Mouse (Mus musculus) spleen, adult 2 months (tissue): ENCODE measurements around the gene Trim80. TPM values are rescaled to one million over a fixed set of nuclear protein-coding genes. Genes with fewer than 3 reads are reported as not detected.

ENCODE experiments used
- DNase-seq, 2 experiments: peaks; one replicate each; pipeline versions ENCODE4 v3.0.0 to v3.0.0-alpha.2; 2012 to 2021; ENCODE audit warnings: low spot score in 2 of 2, low read depth in 1 of 2
- H3K27ac ChIP-seq: fragments of 200-500 bp; 2 replicates; pipeline ENCODE4 v1.5.1; 2012; ENCODE audit warnings: low read length, inconsistent platforms; ENCODE audit not compliant: insufficient read depth
- H3K27me3 ChIP-seq: fragments of 200-500 bp; 2 replicates; pipeline ENCODE4 v1.6.1; 2012; ENCODE audit warnings: mild to moderate bottlenecking, moderate library complexity, low read length, inconsistent platforms; ENCODE audit not compliant: control insufficient read depth, insufficient read depth
- H3K36me3 ChIP-seq: fragments of 200-500 bp; 2 replicates; pipeline ENCODE4 v1.6.1; 2012; ENCODE audit warnings: mild to moderate bottlenecking, low read length, inconsistent platforms; ENCODE audit not compliant: control insufficient read depth, insufficient read depth
- H3K4me1 ChIP-seq: fragments of 200-500 bp; 2 replicates; pipeline ENCODE4 v1.6.1; 2011; ENCODE audit warnings: inconsistent platforms; ENCODE audit not compliant: control insufficient read depth, insufficient read depth, insufficient read length
- H3K4me3 ChIP-seq: fragments of 200-500 bp; 2 replicates; pipeline ENCODE4 v1.5.1; 2011; ENCODE audit warnings: mild to moderate bottlenecking, inconsistent platforms; ENCODE audit not compliant: insufficient read depth, insufficient read length; ENCODE audit errors: extremely low read depth
- CTCF ChIP-seq: fragments of 200-500 bp; IDR thresholded peaks from 2 replicates; pipeline ENCODE4 v1.5.1; 2011; ENCODE audit warnings: mild to moderate bottlenecking, inconsistent platforms; ENCODE audit not compliant: insufficient read depth, insufficient read length, insufficient replicate concordance; ENCODE audit errors: extremely low read depth
- POLR2A ChIP-seq: fragments of 200-500 bp; IDR thresholded peaks from 2 replicates; pipeline ENCODE4 v1.6.1; 2011; ENCODE audit warnings: low read depth, low read length, inconsistent platforms
- WGBS: fragments of 180-500 bp; shearing (Covaris S2); methylation state at CpG from one replicate; pipeline ENCODE4 v1.1.7; 2018; 5-methylcytosine and 5-hydroxymethylcytosine counted together
- polyA plus RNA-seq: library from polyadenylated mRNA; depleted of rRNA; stranded (reverse); fragments of >200 nt; gene quantifications from 2 replicates; pipeline ENCODE4 v1.2.3, GENCODE M21; 2012

Trim80 gene
- polyA plus RNA-seq, 1 experiment, result not detected

DNA sequence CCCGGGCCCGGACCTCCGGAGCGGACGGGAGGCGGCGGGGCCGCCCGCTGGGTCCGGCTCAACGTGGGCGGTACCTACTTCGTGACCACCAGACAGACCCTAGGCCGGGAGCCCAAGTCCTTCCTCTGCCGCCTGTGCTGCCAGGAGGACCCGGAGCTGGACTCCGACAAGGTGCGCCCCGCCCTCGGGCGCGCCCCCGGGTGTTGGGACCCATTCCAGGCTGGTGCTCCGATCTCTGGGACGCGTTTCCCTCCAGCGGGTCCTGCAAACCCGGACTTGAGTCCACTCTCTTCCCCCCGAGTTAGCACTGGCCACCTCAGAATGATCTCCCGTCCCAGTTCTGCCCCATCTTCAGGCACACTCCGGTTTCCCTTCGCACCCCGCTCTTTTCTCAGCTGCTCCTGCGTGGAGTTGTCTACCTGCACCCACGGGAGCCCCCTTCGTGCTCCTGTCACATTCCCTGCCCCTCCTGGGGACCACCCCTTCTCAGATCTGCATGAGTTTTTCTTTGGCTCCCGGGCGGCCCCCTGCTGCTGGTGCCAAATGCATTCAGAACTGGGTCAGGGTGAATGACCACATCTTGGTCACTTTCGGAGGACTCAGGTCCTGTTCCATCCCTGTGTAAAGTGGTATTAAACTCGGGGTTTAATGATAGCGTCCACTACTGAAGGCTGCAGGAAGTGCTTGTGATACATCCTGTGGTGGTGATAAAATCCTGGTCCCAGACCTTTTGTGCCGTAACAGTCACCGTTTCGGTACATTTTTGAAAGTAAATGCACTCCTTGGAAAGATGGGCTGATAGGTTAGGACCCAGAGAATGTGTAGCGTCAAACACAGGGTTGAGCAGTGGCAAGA is 19.8 kb upstream of the Trim80 start:
- no peak for TF ChIP-seq POLR2A
- Histone ChIP-seq H3K27ac (peak overlapping the region; percentile 60), H3K4me3 (peak overlapping the region; percentile 93), H3K4me1 (peaks cover 6% of the 10 kb centered on the region), H3K27me3 (no peaks in the 10 kb centered on the region), H3K36me3 (peaks cover 8% of the 10 kb centered on the region)
- DNase-seq, result peak in 1 of 2 experiments; percentile 36
- WGBS, result 3% methylated on average over 45 of the region's 45 CpGs

DNA sequence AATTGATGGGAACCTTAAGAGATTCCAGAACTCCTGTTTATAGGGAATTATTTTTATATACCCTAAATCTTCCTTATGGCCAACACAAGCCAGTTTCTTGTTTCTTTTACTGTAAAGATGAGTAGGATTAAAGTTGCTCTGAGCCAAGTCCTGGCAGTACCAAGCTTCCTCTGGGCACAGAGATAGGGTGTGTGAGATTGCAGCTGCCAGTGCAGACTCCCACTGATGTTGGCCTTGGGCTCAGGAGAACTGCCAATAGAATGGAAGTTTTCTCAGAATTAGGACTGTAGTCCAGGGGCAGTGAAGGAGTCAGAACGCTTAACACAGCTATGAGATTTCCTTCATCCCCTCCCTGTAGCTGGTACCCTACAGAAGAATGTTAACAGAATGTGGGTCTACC is 19.0 kb upstream of the Trim80 start:
- 88% methylated on average over 1 of the region's 1 CpGs for WGBS
- Histone ChIP-seq H3K27me3 (no peaks in the 10 kb centered on the region), H3K4me3 (no peak overlapping the region), H3K4me1 (peaks cover 6% of the 10 kb centered on the region), H3K36me3 (peaks cover 5% of the 10 kb centered on the region), H3K27ac (no peak overlapping the region)
- TF ChIP-seq POLR2A, result no peak
- TF ChIP-seq CTCF, result no peak
- no peak for DNase-seq

DNA sequence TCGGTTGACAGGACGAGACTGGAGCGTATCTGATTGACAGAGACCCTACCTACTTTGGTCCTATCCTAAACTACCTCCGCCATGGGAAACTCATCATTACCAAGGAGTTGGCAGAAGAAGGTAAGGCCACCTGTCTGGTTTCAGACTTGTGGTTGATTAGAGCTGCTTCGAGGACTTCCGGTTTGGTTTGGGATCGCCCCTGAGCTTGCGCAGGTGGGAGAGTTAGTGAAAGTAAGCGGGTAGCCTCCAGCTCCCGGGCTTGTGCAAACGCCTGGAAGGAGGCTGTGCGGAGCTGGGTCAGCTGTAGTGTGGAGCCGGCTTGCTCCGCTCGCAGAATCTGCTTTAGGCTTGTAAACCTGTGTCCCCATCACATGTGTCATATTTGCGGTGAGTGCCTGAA is 18.4 kb upstream of the Trim80 start:
- Histone ChIP-seq H3K27ac (no peak overlapping the region), H3K36me3 (peaks cover 5% of the 10 kb centered on the region), H3K4me1 (peaks cover 6% of the 10 kb centered on the region), H3K27me3 (no peaks in the 10 kb centered on the region), H3K4me3 (no peak overlapping the region)
- DNase-seq, result no peak
- WGBS, result 86% methylated on average over 16 of the region's 16 CpGs
- TF ChIP-seq POLR2A, result no peak
- no peak for TF ChIP-seq CTCF

DNA sequence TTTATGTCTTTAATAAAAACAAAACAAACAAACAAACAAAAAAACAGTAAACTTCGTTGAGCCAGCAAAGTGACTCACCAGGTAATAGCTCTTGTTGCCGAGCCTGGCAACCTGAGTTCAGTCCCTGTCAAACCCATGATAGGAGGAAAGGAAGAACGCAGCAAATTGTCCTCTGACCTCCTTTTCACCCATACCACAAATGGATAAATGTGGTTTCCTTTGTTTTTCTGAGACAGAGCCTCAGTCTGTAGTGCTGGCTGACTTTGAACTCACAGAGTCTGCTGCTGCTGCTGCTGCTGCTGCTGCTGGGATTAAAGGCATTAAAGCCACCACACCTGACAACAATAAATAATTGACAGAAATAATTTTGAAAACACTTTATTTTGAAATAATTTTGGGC is 17.3 kb upstream of the Trim80 start:
- Histone ChIP-seq H3K27me3 (no peaks in the 10 kb centered on the region), H3K4me3 (no peak overlapping the region), H3K27ac (no peak overlapping the region), H3K36me3 (peaks cover 8% of the 10 kb centered on the region), H3K4me1 (peaks cover 6% of the 10 kb centered on the region)
- no peak for DNase-seq
- WGBS, result 65% methylated on average over 3 of the region's 3 CpGs
- TF ChIP-seq CTCF, result no peak
- no peak for TF ChIP-seq POLR2A

DNA sequence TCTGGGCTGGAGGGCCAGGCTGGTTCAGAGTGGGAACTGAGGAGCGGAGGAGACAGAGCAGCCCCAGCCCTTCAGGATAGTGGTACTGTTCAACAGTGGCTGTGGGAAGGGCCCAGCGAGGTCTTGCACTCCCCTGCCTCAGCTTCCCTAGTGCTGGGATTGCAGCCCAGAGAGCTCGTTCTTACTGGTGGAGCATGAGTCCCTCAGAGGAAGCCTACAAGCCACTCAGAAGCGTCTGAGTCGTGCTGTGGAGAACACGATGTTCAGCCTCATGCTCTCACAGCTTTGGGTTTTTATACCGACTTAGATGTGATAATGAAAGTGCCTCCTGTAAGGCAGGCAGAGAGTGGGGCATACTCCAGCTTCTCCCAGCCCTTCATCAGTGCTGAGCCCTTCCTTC is 15.7 kb upstream of the Trim80 start:
- Histone ChIP-seq H3K36me3 (peaks cover 12% of the 10 kb centered on the region), H3K27ac (no peak overlapping the region), H3K4me3 (no peak overlapping the region), H3K4me1 (no peaks in the 10 kb centered on the region; the same call in 1 of the 2 replicates), H3K27me3 (no peaks in the 10 kb centered on the region)
- TF ChIP-seq POLR2A (no peak), CTCF (no peak)
- 83% methylated on average over 7 of the region's 7 CpGs for WGBS
- DNase-seq, result no peak

DNA sequence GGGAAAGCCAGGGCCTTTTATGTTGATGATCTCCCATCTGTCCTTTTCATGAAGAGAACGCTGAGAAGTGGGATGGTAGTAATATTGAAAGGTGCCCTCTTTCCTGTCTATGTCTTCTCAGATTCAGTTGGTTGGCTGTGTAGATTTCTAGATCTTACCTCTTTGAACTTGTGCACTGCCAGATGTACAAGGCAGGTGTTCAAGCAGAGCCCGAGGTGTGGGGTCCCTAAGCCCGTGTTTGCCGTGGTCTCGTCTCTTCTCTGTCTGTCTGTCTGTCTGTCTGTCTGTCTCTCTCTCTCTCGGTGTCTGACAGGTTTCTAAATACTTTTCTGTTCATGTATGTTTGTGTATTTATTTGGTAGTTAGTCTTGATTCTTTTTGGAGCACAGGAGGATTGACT is 14.7 kb upstream of the Trim80 start:
- H3K4me1 ChIP-seq, result no peaks in the 10 kb centered on the region; the same call in 1 of the 2 replicates
- 80% methylated on average over 6 of the region's 6 CpGs for WGBS
- H3K27ac ChIP-seq, result no peak overlapping the region
- H3K4me3 ChIP-seq, result no peak overlapping the region
- H3K27me3 ChIP-seq, result no peaks in the 10 kb centered on the region
- DNase-seq, result no peak
- TF ChIP-seq CTCF, result no peak
- TF ChIP-seq POLR2A, result no peak
- H3K36me3 ChIP-seq, result peaks cover 22% of the 10 kb centered on the region

DNA sequence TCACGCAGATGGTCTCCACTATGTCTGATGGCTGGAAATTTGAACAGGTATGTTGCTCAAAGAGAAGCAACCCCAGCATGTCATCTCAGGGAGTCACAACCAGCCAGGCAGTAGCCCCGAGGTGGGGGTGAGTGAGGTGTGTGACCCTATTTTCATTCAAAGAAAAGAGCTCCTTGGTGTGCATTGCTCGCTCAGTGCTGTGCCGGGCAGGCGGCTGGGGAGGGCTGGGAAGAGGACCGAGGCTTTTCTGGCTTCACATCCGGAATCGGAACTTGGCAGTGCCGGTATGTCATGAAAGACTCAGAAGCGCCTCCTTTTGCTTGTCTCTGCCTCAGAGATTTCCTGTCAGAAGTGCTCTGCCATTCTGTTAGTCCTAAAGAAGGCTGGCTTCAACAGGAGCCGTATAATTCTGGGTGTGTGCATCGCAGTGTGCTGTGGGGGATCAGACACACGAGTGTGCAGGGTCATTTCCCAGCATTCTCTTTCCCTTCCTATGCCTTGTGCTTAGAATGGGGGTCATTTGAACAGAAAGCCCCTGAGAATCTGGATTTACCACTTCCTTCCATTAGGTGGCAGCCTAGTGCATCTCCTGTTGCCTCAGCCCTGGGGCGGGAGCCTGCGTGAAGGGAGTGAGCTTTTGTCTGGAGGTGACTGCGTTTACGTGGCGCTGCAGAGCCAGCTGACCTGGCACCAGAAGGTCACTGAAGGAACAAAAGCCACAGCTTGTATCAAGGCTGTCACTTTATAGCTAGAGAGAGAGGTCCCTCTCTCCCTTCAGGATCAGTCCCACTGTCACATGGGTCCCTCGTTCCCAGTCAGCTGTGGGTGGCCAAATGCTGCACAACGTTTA is 12.6 kb upstream of the Trim80 start:
- WGBS, result 58% methylated on average over 20 of the region's 20 CpGs
- TF ChIP-seq POLR2A (no peak), CTCF (peak; percentile 64; the same call in 1 of the 2 replicates)
- Histone ChIP-seq H3K27me3 (no peaks in the 10 kb centered on the region), H3K27ac (peak overlapping the region; percentile 13; the same call in 1 of the 2 replicates), H3K36me3 (peaks cover 30% of the 10 kb centered on the region), H3K4me1 (no peaks in the 10 kb centered on the region), H3K4me3 (no peak overlapping the region)
- peak; percentile 47 for DNase-seq
